Mouse (Mus musculus) CD8-positive naive resting alpha-beta T cell, adult 2 months (primary cell): Measurements from ENCODE around the gene Coq5.

Experiments
- DNase-seq, 2 experiments: peaks; one replicate each; pipeline ENCODE4 v3.0.0; 2022; ENCODE audit warnings: low read depth in 2 of 2, low spot score in 2 of 2

Coq5 gene

DNA sequence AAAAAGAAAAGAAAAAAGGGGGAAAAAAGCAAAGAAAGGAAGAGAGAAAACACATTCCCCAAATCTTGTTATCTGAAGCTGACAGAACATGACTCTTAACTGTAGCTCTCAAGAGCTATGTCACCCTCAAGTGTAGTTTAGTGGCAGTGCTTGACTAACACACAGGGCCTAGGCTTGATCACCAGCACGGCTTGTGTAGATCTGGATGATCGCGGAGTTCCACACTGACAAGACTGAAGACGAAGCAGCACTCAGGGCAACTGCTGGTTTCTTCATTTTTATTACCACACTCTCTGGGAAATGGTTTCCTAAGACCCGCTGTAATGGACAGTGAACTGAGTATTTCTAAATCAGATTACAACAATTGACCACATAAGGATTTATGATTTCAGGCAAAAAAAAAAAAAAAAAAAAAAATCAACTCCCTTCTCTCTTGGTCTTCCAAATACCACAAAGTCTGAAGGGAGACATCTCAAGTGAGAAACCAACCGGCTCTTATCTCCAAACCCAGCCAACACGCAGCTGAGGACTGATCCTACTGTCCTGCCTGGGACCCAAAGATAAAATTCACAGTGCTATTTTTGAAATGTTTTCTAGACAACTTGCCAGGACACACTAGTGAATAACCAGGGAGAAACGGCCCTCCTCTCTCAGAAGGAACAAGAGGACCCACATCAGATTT lies 12.5 kb upstream of the Coq5 start:
- DNase-seq = no peak

DNA sequence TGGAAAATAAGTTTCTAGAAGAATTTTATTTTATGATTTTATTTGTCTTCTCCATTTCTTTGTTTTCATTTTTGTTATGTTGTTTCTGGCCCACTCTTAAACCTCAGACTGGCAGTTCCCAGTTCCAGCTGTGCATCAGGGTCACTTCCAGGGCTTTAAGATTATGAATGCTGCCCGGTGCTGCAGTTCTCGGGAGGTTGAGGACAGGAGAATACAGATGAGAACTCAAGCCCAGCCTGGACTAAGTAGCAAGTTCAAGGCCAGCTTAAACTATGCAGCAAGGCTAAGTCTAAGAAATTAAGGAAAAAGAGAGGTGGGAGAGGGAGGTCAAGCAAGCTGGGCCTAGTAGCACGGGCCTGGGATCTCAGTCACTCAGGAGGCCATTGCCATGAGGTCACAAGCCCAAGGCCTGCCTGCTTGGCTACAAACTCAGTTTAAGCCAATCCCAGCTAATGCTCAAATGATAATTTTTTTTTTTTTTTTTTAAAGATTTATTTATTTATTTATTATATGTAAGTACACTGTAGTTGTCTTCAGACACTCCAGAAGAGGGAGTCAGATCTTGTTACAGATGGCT lies 11.9 kb upstream of the Coq5 start:
- DNase-seq = no peak

GRCm38 (mm10) chr5:115268266-115268665 lies 11.2 kb upstream of the Coq5 start:
- DNase-seq = no peak

- DNase-seq = no peak
Measured at GRCm38 (mm10) chr5:115269969-115270368, 9.5 kb upstream of the Coq5 start.

DNA sequence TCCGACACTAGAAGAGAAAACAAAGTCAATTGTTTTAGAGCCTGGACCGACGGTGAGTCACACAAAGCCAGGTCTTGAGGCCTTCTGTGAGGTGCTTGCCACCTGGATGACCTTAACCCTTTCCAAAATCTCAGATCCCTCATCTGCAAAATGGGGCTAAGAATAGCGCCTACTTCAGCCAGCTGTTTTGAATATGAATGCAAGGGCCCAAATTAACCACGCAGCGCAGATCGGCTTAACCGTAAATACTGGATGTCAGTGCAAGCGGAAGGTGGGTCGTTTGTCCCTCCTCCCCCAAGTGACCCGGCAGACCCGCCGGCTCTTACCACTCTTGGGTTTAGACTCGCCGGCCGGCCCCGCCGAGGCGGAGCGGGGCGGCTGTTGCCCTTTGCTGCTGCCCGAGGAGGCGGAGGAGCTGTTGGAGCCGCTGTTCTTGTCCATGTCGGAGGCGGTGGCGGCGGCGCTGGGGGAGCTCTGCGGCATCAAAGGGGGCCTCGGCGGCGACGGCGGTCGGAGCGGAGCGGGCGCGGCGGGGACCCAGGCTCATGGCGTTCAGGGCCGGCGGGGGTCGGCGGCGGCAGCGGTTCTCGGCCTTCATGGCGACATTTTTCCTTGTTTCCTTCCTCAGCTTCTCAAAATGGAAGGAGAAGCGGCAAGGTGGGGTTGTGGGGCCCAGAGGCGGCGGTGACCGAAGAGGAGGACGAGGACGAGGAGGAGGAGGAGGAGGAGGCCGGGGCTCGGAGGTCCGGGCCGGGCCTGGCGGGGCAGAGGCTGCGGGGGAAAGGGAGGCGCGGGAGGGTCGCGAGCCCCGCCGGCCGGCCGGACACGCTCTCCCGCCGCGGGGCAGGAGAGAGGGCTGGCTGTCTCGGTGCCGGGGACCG lies 7.3 kb upstream of the Coq5 start:
- peak; percentile 26 to 28 for DNase-seq

GRCm38 (mm10) chr5:115272812-115273548 lies 6.5 kb upstream of the Coq5 start, which contains the start of gene Rnf10:
Gene Rnf10, minus strand, starts transcription at chr5:115272898.
- peak; percentile 95 to 99 for DNase-seq

DNA sequence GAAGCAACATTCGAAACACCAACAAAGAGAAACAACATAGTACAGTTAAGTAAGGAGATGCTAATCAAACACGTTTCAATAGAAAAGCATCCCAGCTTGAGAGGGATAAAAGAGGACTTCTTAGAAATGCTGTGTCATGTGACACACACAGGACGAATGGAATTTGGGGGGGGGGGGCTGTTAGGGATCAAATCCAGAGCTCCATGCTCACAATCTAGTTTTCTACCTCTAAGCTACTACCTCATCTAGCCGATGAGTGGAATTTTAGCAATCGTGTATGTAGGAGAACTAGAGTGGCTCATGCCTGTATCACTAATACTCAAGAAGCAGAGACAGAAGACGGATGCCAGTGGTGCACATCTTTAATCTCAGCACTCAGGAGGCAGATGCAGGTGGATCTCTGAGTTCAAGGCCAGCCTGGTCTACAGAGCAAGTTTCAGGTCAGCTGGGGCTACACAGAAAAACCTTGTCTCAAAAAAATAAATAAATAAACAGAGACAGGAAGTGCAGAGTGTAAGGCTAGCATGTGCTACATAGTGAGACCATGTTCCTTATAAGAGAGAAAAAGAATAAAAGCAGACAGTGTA lies 5.8 kb upstream of the Coq5 start:
- DNase-seq = no peak

- DNase-seq = no peak
Measured at GRCm38 (mm10) chr5:115274353-115274752, 5.1 kb upstream of the Coq5 start.

GRCm38 (mm10) chr5:115274771-115275170 lies 4.7 kb upstream of the Coq5 start:
- no peak for DNase-seq

GRCm38 (mm10) chr5:115275998-115276397 lies 3.5 kb upstream of the Coq5 start:
- peak in 1 of 2 experiments; percentile 39 for DNase-seq

DNA sequence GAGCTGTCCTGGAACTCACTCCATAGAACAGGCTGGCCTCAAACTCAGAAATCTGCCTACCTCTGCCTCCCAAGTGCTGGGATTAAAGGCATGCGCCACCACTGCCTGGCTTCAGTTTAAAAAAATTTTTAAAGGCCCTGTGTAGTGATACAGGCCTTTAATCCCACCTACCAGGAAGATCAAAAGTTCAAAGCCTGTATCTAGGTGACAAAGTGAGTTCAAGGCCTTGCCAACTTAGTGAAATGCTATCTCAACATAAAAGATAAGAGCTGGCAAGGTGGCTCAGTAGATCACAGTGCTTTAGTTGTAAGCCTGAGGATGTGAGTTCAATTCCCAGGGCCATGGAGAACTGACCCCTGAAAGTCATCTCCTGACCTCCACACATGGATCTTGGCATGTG lies 1.4 kb upstream of the Coq5 start:
- DNase-seq = no peak

DNA sequence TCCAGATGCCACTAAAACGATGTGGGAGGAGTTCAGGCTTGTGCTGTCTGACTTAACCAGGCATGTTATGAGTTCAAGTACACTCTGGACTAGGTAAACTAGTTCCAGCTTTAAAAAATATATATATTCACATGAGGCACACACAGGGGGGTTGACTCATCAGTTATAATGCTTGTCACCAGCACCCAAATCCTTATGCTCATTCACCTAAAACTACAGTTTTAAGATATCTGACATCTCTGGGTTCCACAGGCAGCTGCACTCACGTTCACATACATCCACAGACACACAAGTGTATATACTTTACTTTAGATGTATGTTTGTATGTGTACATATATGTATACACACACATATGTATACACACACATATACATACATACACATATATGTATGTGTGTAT lies 681 bp upstream of the Coq5 start:
- no peak for DNase-seq

DNA sequence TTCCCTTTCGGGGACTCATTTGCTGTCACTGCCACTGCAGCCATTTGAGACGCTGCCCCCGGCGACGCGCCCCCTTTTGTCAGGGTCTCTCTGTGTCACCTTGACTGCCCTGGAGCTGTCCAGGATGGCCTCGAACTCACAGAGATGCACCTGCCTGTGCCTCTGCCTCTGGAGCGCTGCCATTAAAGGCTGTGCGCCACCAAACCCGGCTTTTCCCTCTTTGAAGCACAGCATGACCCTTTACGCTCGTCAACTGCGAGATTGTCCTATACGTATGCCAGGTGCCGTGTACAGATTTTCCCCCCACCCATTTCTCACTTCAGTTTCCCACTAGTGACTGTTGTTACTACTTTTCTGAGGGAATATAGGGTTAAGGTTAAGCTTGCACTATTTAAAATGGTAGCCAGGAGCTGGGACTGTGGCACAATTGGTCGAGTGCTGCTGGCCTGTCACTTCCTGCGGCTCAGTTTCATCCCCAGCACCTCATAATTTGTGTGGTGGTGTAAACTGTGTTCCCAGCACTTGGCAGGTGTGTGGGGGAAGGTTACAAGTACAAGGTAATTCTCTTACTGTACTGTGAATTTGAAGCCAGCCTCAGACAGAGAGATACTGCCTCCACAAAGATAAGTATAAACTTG lies 703 bp downstream of the Coq5 start:
- DNase-seq = no peak

DNA sequence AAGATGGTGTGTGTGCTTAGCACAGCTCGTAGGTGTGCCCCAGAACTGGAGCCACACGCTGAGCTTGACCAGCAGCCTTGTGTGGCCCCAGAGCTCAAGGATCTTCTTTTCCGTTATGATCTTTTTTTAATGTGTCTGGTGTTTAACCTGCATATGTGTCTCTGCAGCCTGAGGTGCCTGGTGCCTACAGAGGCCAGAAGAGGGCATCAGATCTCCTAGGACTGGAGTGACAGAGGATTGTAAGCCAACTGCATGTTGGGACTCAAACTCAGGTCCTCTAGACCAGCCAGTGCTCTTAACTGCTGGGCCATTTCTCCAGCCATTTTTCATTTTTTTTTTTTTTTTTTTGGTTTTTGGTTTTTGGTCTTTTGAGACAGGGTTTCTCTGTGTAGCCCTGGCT lies 5.3 kb downstream of the Coq5 start:
- DNase-seq = no peak

DNA sequence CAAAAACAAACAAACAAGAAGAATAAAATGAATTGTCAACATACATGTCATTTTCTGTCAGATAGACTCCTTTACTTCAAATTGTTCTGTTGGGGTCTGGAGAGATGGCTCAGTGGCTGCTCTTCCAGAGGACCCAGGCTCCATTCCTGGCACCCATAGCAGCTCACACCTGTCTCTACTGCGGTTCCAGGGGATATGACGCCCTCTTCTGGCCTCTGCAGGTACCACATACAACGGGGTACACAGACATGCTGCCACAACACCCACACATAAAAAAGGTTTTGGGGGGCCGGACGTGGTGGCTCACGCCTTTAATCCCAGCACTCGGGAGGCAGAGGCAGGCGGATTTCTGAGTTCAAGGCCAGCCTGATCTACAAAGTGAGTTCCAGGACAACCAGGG lies 14.7 kb downstream of the Coq5 start:
- DNase-seq = no peak

DNA sequence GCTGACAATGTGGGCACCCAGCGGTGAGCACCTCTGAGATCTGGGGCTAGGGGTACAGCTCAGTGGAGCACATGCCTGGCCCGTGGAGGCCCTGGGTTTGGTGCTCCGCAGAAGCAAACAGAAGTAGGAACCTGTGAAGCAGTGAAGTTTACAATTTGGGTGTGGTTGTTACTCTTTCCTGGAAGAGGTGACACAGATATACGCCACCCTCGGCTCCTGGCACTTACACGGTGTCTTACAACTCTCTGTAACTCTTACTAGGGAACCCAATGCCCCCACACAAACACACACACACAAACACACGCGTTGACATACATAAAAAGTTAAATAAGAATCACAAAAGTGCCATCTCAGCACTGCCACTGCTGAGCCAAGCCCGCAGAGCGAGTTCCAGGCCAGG lies 16.9 kb downstream of the Coq5 start:
- DNase-seq = no peak

GRCm38 (mm10) chr5:115300035-115300744 lies 20.7 kb downstream of the Coq5 start:
- DNase-seq = peak in 1 of 2 experiments; percentile 58

- DNase-seq = peak; percentile 100
Measured at GRCm38 (mm10) chr5:115300792-115301614, 21.5 kb downstream of the Coq5 start, which contains the start of gene Dynll1. Gene Dynll1, minus strand, starts transcription at chr5:115300999.

GRCm38 (mm10) chr5:115301615-115302014 lies 22.1 kb downstream of the Coq5 start:
- DNase-seq = no peak
